Mouse (Mus musculus) lung, embryonic 16.5 days (tissue): Measurements from ENCODE around the gene Bcl6b. TPM values are rescaled to one million over a fixed set of nuclear protein-coding genes. Genes with fewer than 3 reads are reported as not detected.

Experiments
- ATAC-seq: fragments of 200-750 bp; cut with Nextera tagmentation; 2 replicates; pipeline ENCODE4 v1.8.0; 2017; ENCODE audit warnings: low read depth, mild to moderate bottlenecking, moderate library complexity
- H3K27ac ChIP-seq: fragments of 300-500 bp; sonication (generic); 2 replicates; pipeline ENCODE4 v1.5.1; 2014; ENCODE audit warnings: mild to moderate bottlenecking, control low read depth, low read length
- H3K27me3 ChIP-seq: fragments of 300-500 bp; sonication (generic); 2 replicates; pipeline ENCODE4 v1.6.1; 2014; ENCODE audit warnings: low read depth, low read length, mixed read lengths; ENCODE audit not compliant: control insufficient read depth, insufficient read depth
- H3K36me3 ChIP-seq: fragments of 300-500 bp; sonication (generic); 2 replicates; pipeline ENCODE4 v1.6.1; 2014; ENCODE audit warnings: low read length; ENCODE audit not compliant: control insufficient read depth, insufficient read depth
- H3K4me1 ChIP-seq: fragments of 300-500 bp; sonication (generic); replicated peaks from 2 replicates; pipeline ENCODE4 v1.6.1; 2014; ENCODE audit warnings: low read length, mixed read lengths; ENCODE audit not compliant: control insufficient read depth, insufficient read depth
- H3K4me2 ChIP-seq: fragments of 300-500 bp; sonication (generic); 2 replicates; pipeline ENCODE4 v1.6.1; 2014; ENCODE audit warnings: low read depth, low read length, control low read depth
- H3K4me3 ChIP-seq: fragments of 300-500 bp; sonication (generic); 2 replicates; pipeline ENCODE4 v1.5.1; 2014; ENCODE audit warnings: mild to moderate bottlenecking, low read length, control low read depth
- H3K9ac ChIP-seq: fragments of 300-500 bp; sonication (generic); 2 replicates; pipeline ENCODE4 v1.6.1; 2014; ENCODE audit warnings: low read length, control low read depth
- H3K9me3 ChIP-seq: fragments of 300-500 bp; sonication (generic); 2 replicates; pipeline ENCODE4 v1.6.1; 2016; ENCODE audit warnings: low read length; ENCODE audit not compliant: control insufficient read depth
- WGBS: fragments of 180-500 bp; shearing (Covaris S2); extraction: QIAGEN DNeasy Blood & Tissue Kit; methylation state at CpG from one replicate; pipeline ENCODE4 v1.1.7; 2014; 5-methylcytosine and 5-hydroxymethylcytosine counted together
- polyA plus RNA-seq: library from polyadenylated mRNA; unstranded; fragments of >200 nt; fragmentation: Nextera tagmentation; extraction: Ambion mirVana; gene quantifications from 2 replicates; pipeline ENCODE4 v1.2.1, GENCODE M21; 2015

The Bcl6b gene
- polyA plus RNA-seq, 1 experiment from 2014 or later: 37.1 TPM

DNA sequence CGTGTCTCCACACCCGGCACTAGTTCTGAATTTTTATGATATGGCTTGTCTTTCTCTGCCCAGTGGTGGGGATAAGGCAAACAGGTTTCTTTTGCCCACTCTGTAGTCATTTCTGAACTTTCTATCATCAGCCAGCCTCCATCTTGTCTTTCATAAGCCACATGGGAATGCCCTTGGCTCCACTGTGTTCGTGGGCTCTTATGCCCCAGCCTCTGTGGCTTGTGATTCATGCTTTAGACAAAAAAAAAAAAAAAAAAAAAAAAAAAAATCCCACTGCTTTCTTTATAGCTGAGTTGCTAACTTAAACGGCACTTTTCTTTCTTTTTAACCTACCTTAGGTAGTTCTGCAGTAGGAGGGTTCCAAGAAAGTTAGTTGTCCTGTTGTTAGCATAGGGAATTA is 37.4 kb downstream of the Bcl6b start:
- ATAC-seq: no peak
- Histone ChIP-seq H3K9ac (no peak overlapping the region), H3K4me3 (no peak overlapping the region), H3K27ac (no peak overlapping the region), H3K4me2 (no peak overlapping the region), H3K9me3 (no peaks in the 10 kb centered on the region), H3K27me3 (no peaks in the 10 kb centered on the region), H3K4me1 (peaks cover 6% of the 10 kb centered on the region; the same call in 1 of the 2 replicates), H3K36me3 (no peaks in the 10 kb centered on the region)
- WGBS: 79% methylated on average over 4 of the region's 4 CpGs

DNA sequence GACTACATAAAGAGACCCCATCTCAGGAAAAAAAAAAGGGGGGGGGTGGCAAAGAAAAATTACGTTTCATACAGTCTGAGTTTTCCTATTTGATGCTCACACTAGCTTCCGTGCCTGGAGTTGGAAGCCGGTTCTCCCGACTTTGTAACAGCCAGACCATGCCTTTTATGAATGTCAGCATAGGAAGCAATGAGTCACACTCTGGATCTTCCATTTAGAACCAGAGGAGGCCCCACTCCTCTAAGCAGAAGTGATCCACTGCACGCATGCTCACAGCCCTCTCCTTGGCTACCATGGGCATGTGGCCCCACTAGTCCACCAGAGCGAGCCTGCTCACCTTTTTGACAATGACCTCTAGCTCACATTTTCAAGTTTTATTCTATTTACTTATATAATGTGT is 38.4 kb downstream of the Bcl6b start:
- no peak for ATAC-seq
- H3K9me3 ChIP-seq: no peaks in the 10 kb centered on the region
- no peak overlapping the region for H3K4me3 ChIP-seq
- H3K27me3 ChIP-seq: no peaks in the 10 kb centered on the region
- peaks cover 6% of the 10 kb centered on the region; the same call in 1 of the 2 replicates for H3K4me1 ChIP-seq
- H3K36me3 ChIP-seq: no peaks in the 10 kb centered on the region
- 79% methylated on average over 6 of the region's 6 CpGs for WGBS
- no peak overlapping the region for H3K27ac ChIP-seq
- no peak overlapping the region for H3K4me2 ChIP-seq
- no peak overlapping the region for H3K9ac ChIP-seq

DNA sequence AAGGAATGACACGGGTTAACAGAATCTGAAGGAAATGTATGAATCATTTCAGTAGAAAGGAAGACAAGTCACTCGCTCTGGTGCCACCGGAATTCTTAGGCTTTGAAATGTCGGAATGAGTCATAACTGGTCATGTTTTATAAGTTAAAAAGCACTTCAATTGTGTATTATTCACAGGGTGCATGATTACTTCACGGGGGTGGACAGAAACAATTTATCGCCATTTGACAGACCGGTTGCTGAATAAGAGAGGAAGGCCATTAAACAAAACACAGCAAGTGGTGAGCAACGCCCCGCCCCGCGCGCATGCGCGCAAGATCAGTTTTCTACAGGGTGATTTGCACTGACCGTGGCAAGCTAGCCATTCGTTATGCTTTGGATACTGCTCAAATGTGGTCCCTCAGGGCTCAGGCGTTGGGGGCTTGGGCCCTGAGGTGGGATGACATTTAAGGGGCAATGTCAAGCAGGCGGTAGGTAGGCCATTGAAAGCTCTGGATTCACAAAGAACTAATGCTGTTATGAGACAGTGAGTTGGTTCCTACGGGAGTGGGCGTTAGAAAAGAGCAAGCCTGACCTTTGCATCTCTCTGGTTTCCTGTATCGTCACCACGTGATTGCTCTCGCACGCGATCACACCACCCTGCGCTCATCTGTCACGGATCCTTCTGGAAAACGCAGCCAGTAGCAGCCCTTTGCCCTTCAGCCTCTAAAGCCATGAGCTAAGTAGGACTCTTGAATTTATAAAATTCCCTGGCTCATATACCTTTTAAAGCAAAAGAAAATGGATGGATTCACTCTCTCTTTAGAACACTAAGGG is 40.1 kb downstream of the Bcl6b start:
- Histone ChIP-seq H3K4me1 (peaks cover 6% of the 10 kb centered on the region; the same call in 1 of the 2 replicates), H3K36me3 (no peaks in the 10 kb centered on the region), H3K9me3 (no peaks in the 10 kb centered on the region), H3K4me2 (no peak overlapping the region), H3K27ac (no peak overlapping the region), H3K4me3 (no peak overlapping the region), H3K9ac (no peak overlapping the region), H3K27me3 (no peaks in the 10 kb centered on the region)
- no peak for ATAC-seq
- 77% methylated on average over 28 of the region's 28 CpGs for WGBS

DNA sequence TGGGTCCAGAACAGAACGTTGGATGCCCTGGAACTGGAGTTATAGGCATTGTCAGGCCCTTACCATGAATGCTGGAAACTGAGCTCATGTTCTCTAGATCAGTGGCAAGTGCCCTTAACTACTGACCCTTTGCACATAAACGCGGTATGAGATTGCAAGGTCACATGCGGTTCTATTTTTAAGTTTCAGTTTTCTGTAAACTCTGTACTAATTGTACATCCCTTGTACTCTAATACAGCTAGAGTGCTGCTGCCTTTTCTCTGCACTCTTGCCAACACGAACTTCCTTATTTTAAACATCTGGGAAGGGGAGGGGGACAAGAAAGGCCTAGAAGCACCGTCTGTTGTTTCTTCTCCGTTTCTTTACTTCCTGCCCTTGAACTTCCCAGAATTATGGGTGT is 44.5 kb downstream of the Bcl6b start:
- peak; percentile 51; the same call in 1 of the 2 replicates for ATAC-seq
- H3K4me2 ChIP-seq: no peak overlapping the region
- no peak overlapping the region for H3K4me3 ChIP-seq
- no peaks in the 10 kb centered on the region for H3K27me3 ChIP-seq
- H3K4me1 ChIP-seq: no peaks in the 10 kb centered on the region
- H3K27ac ChIP-seq: no peak overlapping the region
- H3K36me3 ChIP-seq: no peaks in the 10 kb centered on the region
- WGBS: 46% methylated on average over 7 of the region's 7 CpGs
- no peak overlapping the region for H3K9ac ChIP-seq
- no peaks in the 10 kb centered on the region for H3K9me3 ChIP-seq

DNA sequence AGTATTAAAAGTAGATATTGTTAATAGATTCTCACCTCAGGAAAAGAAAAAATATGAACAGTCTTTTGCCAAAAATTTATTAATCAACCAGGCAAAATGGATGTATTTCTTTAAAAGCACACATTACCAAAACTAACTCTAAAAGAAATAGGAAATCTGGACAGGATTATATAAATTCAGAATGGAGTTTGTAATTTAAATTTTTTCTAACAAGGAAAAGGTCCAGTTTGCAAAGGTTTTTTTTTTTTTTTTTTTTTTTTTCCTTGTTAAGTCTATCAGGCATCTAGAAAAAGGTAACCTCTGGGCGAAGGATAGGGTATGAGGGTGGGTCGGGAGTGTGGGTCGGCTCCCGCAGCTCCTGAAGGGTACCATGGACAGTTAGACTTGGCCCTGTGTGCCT is 49.1 kb downstream of the Bcl6b start:
- Histone ChIP-seq H3K4me3 (no peak overlapping the region), H3K9ac (no peak overlapping the region), H3K27ac (no peak overlapping the region), H3K9me3 (peaks cover 3% of the 10 kb centered on the region; the same call in 1 of the 2 replicates), H3K36me3 (no peaks in the 10 kb centered on the region), H3K27me3 (no peaks in the 10 kb centered on the region), H3K4me1 (no peaks in the 10 kb centered on the region), H3K4me2 (no peak overlapping the region)
- no peak for ATAC-seq
- 94% methylated on average over 4 of the region's 4 CpGs for WGBS

DNA sequence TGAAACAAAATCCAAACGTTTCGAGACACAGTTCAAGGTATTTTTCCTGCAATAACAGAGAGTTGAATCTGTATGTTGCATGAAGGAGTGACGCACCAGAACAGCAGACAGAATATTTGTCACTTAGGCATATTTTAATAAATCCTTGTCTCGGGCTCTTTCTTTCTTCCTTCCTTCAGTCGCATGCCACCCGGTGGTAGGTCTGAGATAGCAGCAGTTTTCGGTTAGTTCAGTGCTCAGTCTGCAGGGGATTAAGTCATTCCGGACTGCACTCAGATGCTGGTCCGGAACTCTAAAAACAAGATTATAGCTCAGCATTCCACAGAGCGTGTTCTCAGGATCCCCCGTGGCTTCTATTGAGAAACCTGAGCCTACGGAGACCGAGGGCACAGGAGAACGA is 50.2 kb downstream of the Bcl6b start:
- Histone ChIP-seq H3K4me3 (no peak overlapping the region), H3K27ac (no peak overlapping the region), H3K4me2 (no peak overlapping the region), H3K9ac (no peak overlapping the region), H3K27me3 (no peaks in the 10 kb centered on the region), H3K4me1 (no peaks in the 10 kb centered on the region), H3K36me3 (no peaks in the 10 kb centered on the region), H3K9me3 (peaks cover 3% of the 10 kb centered on the region; the same call in 1 of the 2 replicates)
- WGBS: 35% methylated on average over 14 of the region's 14 CpGs
- ATAC-seq: no peak

DNA sequence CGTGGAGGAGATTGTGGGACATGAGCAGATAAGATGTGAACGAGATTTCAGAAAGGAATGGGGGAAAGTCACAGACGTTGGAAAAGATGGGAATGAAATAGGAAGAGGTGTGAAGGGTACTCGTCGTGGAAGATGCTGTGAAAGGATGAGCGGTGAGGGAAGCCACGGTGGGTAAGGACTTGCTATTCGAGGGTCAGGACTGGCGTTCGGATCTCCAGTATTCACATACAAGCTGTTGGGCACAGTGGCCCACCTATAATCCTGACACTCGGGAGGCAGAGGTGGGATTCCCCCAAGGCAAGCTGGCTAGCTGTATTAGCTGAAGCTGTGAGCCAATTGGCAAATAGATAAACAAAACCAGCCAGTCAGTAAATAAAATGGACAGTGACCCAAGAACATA is 50.8 kb downstream of the Bcl6b start:
- ATAC-seq: no peak
- no peak overlapping the region for H3K9ac ChIP-seq
- H3K4me2 ChIP-seq: no peak overlapping the region
- H3K36me3 ChIP-seq: no peaks in the 10 kb centered on the region
- no peaks in the 10 kb centered on the region for H3K27me3 ChIP-seq
- H3K27ac ChIP-seq: no peak overlapping the region
- H3K4me3 ChIP-seq: no peak overlapping the region
- peaks cover 3% of the 10 kb centered on the region; the same call in 1 of the 2 replicates for H3K9me3 ChIP-seq
- 65% methylated on average over 11 of the region's 11 CpGs for WGBS
- no peaks in the 10 kb centered on the region for H3K4me1 ChIP-seq

DNA sequence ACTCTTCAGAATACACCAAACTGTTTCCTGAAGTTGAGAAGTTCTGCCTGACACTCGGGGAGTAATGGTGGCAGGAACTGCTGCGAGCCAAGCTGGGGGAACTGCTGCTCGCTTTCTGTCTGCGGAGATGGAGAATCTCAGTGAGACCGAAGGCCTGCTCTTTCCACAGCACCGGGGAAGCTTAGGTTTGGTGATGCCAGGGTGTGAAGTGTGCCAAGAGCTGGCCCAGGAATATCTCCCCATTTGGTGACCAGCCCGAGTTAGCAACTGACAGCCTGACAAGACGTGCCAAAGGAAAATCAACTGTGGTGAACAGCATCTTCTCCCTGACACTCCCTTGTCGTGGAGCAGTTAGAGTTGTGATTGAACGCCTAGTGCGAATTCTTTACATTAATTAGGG is 51.3 kb downstream of the Bcl6b start:
- Histone ChIP-seq H3K27ac (no peak overlapping the region), H3K9ac (no peak overlapping the region), H3K4me3 (no peak overlapping the region), H3K27me3 (no peaks in the 10 kb centered on the region), H3K4me2 (no peak overlapping the region), H3K9me3 (peaks cover 3% of the 10 kb centered on the region; the same call in 1 of the 2 replicates), H3K4me1 (no peaks in the 10 kb centered on the region), H3K36me3 (no peaks in the 10 kb centered on the region)
- ATAC-seq: no peak
- 77% methylated on average over 11 of the region's 11 CpGs for WGBS

DNA sequence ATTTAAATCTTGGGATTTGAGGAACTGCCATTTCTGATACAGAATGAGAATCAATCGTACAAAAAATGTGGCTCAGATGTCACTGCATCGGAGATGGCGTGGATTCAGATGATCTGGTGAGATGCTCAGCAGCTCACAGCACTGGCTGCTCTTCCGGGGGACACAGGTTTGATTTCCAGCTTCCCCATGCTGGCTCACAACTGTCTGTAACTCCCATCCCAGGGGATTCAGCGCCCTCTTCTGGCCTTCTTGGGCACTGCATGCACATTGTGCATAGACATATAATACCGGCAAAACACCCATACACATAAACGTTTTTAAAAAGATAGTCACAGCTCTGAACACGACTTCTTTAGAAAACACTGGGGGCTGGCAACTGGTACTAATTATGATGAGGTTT is 52.0 kb downstream of the Bcl6b start:
- Histone ChIP-seq H3K4me2 (no peak overlapping the region), H3K9me3 (peaks cover 3% of the 10 kb centered on the region; the same call in 1 of the 2 replicates), H3K27me3 (no peaks in the 10 kb centered on the region)

More for the DNA sequence above, 52.0 kb downstream of the Bcl6b start:
- ATAC-seq: no peak
- Histone ChIP-seq H3K9ac (no peak overlapping the region), H3K4me1 (no peaks in the 10 kb centered on the region), H3K4me3 (no peak overlapping the region), H3K27ac (no peak overlapping the region), H3K36me3 (no peaks in the 10 kb centered on the region)
- 69% methylated on average over 8 of the region's 8 CpGs for WGBS
